Mouse (Mus musculus) kidney, adult 2 months (tissue): ENCODE measurements at regions not wholly inside any gene's neighbourhood (a gene's known extent, or its start where the extent isn't known, plus 50 kb on each side); places are given as distances from the start of the nearest gene placed in this dataset.

ENCODE experiments used
- DNase-seq: peaks from one replicate; pipeline ENCODE4 v3.0.0; 2021
- H3K27ac ChIP-seq: fragments of 200-500 bp; 2 replicates; pipeline ENCODE4 v1.5.1; 2012; ENCODE audit warnings: low read depth, low read length, control low read depth, inconsistent platforms; ENCODE audit not compliant: insufficient read depth
- H3K27me3 ChIP-seq: fragments of 200-500 bp; replicated peaks from 2 replicates; pipeline ENCODE4 v1.6.1; 2012; ENCODE audit warnings: mild to moderate bottlenecking, moderate library complexity, low read length, inconsistent platforms; ENCODE audit not compliant: control insufficient read depth, insufficient read depth
- H3K36me3 ChIP-seq: fragments of 200-500 bp; 2 replicates; pipeline ENCODE4 v1.6.1; 2012; ENCODE audit warnings: mild to moderate bottlenecking, moderate library complexity, low read length, inconsistent platforms; ENCODE audit not compliant: control insufficient read depth, insufficient read depth
- H3K4me1 ChIP-seq: fragments of 200-500 bp; 2 replicates; pipeline ENCODE4 v1.6.1; 2011; ENCODE audit warnings: low read length; ENCODE audit not compliant: control insufficient read depth, insufficient read depth
- H3K4me3 ChIP-seq: fragments of 200-500 bp; 2 replicates; pipeline ENCODE4 v1.5.1; 2011; ENCODE audit warnings: mild to moderate bottlenecking, low read depth, low read length, control low read depth; ENCODE audit not compliant: insufficient read depth
- CTCF ChIP-seq: fragments of 200-500 bp; conservative IDR thresholded peaks from 2 replicates; pipeline ENCODE4 v1.5.1; 2011; ENCODE audit warnings: low read depth, mild to moderate bottlenecking, control low read depth, low read length, moderate library complexity, mixed read lengths; ENCODE audit not compliant: insufficient read depth, insufficient read length
- POLR2A ChIP-seq: fragments of 200-500 bp; IDR thresholded peaks from one replicate; pipeline ENCODE4 v1.6.1; 2011; ENCODE audit warnings: low read depth, low read length, control low read depth
- WGBS: fragments of 180-500 bp; shearing (Covaris S2); methylation state at CpG from one replicate; pipeline ENCODE4 v1.1.7; 2018; 5-methylcytosine and 5-hydroxymethylcytosine counted together

DNA sequence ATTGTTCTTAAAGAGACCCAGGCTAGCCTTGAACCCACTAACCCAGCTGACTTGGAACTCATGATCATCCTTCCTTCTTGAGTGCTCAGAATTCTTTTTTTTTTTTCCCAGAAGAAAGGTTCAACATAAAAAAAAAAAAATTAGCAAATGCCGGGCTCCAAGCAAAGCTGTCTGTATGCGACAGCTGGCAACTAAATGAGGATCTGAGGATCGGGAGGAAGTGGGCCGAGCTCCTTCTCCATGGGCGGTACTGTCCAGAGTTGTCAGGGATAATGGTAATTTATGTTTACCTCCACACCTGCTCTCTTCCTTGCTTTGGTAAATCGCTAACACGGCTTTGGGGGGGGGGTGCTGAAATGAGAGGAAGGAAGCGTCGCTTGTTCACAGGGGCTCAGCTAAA lies 2429.9 kb upstream of the 5930422O12Rik start:
- DNase-seq = no peak
- TF ChIP-seq POLR2A (no peak), CTCF (no peak)
- Histone ChIP-seq H3K4me1 (no peaks in the 10 kb centered on the region), H3K36me3 (no peaks in the 10 kb centered on the region), H3K4me3 (no peak overlapping the region), H3K27me3 (no peaks in the 10 kb centered on the region), H3K27ac (no peak overlapping the region)
- WGBS = 56% methylated on average over 9 of the region's 9 CpGs

GRCm38 (mm10) chr8:31000120-31000519 lies 2428.4 kb upstream of the 5930422O12Rik start:
- H3K4me1 ChIP-seq = no peaks in the 10 kb centered on the region
- H3K27me3 ChIP-seq = no peaks in the 10 kb centered on the region
- TF ChIP-seq CTCF (no peak), POLR2A (no peak)
- 74% methylated on average over 6 of the region's 6 CpGs for WGBS
- H3K27ac ChIP-seq = no peak overlapping the region
- no peaks in the 10 kb centered on the region for H3K36me3 ChIP-seq
- H3K4me3 ChIP-seq = no peak overlapping the region
- no peak for DNase-seq

GRCm38 (mm10) chr8:31001980-31002730 lies 2426.4 kb upstream of the 5930422O12Rik start:
- TF ChIP-seq POLR2A = no peak
- TF ChIP-seq CTCF = no peak
- WGBS = 54% methylated on average over 5 of the region's 5 CpGs
- H3K27me3 ChIP-seq = no peaks in the 10 kb centered on the region
- DNase-seq = no peak
- H3K36me3 ChIP-seq = no peaks in the 10 kb centered on the region
- H3K4me1 ChIP-seq = no peaks in the 10 kb centered on the region
- no peak overlapping the region for H3K27ac ChIP-seq
- no peak overlapping the region for H3K4me3 ChIP-seq

DNA sequence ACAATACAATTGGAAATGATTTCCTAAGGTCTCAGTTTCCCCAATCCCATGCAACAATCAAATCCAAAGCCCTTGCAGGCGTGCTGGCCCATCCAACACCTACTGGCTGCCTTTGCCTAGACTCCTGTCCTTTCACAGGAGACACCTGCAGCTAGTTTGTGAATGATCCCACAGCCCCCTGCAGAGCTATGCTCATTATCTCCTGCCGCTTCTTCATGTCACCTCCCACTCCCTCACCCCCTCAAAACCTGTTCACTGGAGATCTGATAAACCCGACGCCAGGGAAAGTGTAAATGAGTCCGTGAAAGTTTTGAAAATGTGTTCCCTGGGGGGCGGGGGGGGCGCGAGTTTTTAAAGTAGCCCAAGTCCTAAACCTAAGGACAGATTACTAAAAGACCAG lies 2420.2 kb upstream of the 5930422O12Rik start:
- no peaks in the 10 kb centered on the region for H3K27me3 ChIP-seq
- H3K36me3 ChIP-seq = no peaks in the 10 kb centered on the region
- H3K4me3 ChIP-seq = no peak overlapping the region
- H3K4me1 ChIP-seq = no peaks in the 10 kb centered on the region
- TF ChIP-seq CTCF (no peak), POLR2A (no peak)
- H3K27ac ChIP-seq = no peak overlapping the region
- 71% methylated on average over 8 of the region's 8 CpGs for WGBS
- no peak for DNase-seq

GRCm38 (mm10) chr8:31012068-31012467 lies 2416.4 kb upstream of the 5930422O12Rik start:
- WGBS = 69% methylated on average over 11 of the region's 11 CpGs
- TF ChIP-seq CTCF = no peak
- TF ChIP-seq POLR2A = no peak
- no peaks in the 10 kb centered on the region for H3K36me3 ChIP-seq
- no peak overlapping the region for H3K4me3 ChIP-seq
- no peaks in the 10 kb centered on the region for H3K4me1 ChIP-seq
- H3K27ac ChIP-seq = no peak overlapping the region
- DNase-seq = no peak
- no peaks in the 10 kb centered on the region for H3K27me3 ChIP-seq

DNA sequence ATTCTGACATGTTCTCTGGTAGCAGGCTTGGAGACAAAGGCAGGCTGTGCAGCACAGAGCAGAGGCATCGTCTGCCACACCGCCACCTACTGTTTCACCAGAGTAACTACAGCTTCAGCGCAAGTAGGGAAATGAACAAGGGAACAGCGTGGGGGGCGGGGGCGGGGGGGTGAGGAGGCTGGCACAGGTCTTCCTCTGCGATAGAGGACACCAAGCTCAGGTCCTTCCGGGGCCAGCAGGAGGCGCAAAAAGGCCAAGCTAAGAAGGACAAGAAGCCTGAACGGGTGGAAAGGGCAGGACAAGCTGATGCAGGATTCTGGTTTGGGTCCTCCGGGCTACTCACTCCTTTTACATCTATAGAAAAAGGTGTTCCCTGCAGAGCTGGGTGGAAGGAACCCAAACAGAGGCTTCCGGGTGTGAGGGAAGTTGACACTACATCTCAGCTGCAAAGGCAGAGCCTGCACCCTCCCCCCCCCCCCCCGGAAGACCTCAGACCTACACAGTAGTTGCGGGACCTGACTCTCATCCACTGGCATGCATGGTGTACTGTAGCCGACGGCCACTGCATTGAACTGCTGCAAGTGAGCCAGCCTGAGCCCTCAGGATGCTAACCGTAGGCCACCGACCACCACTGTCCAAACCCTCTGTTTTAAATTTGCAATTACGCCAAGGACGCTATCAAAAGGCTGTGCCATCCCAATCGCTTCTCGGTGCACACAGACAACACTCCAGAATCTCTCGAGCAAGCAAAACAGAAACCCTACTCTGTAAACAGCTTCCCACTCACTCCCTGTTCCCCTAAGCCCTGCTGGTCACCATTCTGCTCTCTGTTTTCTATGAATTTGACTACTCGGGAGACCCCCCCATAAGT lies 2396.6 kb upstream of the 5930422O12Rik start:
- TF ChIP-seq CTCF = peak; percentile 82
- no peak for TF ChIP-seq POLR2A
- WGBS = 7% methylated on average over 24 of the region's 24 CpGs
- Histone ChIP-seq H3K4me3 (peak overlapping the region; percentile 39), H3K4me1 (no peaks in the 10 kb centered on the region), H3K27me3 (no peaks in the 10 kb centered on the region), H3K27ac (no peak overlapping the region), H3K36me3 (no peaks in the 10 kb centered on the region)
- DNase-seq = peak; percentile 54

GRCm38 (mm10) chr8:31033281-31033680 lies 2395.2 kb upstream of the 5930422O12Rik start:
- H3K27me3 ChIP-seq = no peaks in the 10 kb centered on the region
- DNase-seq = peak; percentile 88
- H3K4me3 ChIP-seq = peak overlapping the region; percentile 42
- TF ChIP-seq CTCF = peak; percentile 98
- TF ChIP-seq POLR2A = no peak
- H3K27ac ChIP-seq = no peak overlapping the region
- 2% methylated on average over 13 of the region's 13 CpGs for WGBS
- H3K36me3 ChIP-seq = no peaks in the 10 kb centered on the region
- no peaks in the 10 kb centered on the region for H3K4me1 ChIP-seq
